Mouse (Mus musculus): ENCODE results near the gene Sh3gl3.

Gene Sh3gl3

DNA sequence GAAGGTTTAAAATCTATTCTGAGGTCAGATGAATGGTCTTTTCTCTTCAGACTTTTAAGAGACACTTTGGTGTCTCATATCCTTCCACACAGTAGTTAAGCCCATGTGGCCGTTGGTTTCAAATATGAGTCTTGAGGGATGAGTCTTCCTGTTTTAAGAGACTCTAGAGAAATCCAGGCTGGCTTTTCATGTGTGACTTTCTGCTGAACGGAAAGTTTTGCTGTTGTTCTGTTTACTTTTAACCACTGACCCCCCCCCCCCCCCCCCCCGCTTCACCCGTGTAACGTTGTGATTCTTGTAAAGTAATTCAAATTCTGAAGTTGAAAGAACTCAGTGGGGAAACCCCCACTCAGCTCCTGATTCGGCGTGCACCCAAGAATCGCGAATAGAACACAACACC lies 61.8 kb downstream of the Sh3gl3 start:
- peak; percentile 70 for DNase-seq (ENCODE audit: low read depth)

DNA sequence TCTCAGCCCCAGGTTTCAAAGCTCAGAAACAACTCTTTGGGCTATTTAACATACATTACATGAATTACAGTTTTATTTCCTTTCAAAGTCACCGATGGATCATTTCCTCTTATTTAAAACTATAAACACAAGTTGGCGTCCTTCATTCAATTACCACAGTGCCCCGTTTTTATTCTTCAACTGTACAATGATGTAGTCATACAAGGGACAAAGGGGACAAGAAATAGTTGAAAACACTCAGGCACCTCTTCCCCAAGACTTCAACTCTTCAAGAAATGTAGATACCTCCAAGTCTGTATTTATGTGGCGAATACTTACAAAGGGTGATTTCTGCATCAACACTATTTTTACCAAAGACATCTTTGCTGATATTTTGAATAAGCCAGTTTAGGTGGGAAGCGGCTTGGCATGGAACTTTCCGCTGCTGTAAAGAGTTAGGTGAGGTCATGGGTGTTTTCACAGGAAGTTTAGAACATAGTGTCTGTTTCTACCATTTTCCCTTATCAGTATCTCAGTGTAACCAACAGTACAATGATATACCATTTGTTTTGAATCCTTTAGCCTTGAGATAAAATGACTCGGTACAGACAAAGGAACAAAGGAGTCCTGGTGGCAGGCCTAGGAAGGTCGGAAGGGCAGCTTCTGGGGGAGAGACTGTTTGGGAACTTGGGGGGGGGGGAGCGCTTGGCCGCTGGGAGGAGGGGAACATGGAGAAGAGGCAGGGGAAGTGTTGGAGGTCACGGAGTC lies 62.7 kb downstream of the Sh3gl3 start:
- peak; percentile 73 for DNase-seq (ENCODE audit: low read depth)

DNA sequence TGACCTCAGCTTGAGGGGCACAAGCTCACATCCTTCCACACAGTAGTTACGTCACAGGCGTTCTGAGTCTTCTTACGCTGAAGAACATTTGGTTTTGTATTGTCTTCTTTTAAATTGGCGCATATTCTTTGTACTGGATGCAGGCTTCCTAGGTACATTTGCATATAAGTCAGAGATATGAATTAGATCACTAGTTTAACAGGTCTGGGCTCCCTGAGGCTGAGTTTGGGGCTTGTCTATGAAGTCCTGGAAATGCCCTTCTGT lies 63.2 kb downstream of the Sh3gl3 start:
- DNase-seq (ENCODE audit: low read depth) = no peak

DNA sequence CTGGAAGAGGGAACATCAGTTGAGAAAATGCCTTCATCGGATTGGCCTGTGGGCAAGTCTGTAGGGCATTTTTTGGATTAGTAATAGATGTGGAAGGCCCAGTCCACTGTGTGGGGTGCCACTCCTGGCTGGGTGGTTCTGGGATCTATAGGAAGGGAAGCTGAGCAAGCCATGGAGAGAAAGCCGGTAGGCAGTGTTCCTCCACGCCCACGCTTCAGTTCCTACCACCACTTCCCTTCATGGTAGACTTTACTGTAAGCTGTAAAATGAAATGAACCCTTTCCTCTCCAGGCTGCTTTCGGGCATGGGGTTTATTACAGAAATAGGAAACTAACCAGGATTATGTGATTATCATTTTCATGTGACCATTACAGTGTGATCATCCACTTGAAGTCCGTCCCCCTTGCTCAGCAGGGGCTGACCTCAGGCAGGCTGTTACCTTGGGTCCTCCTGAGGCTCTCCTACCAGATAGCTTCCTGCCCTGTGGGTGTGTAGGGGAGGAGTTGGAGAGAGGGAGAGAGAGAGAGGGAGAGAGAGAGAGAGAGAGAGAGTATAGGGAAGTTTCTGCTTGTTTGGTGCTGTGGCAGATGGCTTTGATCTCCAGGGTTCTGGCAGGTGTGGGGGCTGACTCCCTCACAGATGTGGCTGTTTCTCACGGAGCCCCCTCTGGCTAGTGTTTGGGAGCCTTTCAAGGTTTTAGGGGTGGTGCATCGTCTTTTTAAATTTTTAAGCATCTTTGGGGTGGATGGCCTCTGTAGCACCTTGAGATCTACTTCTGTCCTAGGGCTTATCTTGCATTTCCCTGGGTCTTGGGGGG lies 67.0 kb downstream of the Sh3gl3 start:
- peak; percentile 39 for DNase-seq (ENCODE audit: low read depth)

DNA sequence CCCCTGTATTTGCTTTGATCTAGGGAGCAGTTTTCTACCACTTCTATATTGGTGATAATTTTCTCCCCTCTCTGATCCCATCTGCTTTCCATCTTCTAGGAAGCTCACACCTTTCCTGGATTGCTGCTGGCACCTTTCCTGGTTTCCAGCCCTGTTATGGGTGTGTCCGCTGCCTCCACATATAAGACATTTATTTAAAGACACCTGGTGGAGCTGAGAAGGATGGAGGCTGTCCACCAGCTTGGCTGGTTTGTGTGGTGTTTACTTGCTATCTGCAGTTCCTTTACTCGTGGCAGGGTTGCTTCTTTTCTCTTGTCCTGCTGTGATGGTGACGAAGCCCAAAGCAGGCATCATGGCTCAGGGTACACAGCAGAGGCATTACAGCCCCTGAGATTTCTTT lies 71.1 kb downstream of the Sh3gl3 start:
- no peak for DNase-seq (ENCODE audit: low read depth)

DNA sequence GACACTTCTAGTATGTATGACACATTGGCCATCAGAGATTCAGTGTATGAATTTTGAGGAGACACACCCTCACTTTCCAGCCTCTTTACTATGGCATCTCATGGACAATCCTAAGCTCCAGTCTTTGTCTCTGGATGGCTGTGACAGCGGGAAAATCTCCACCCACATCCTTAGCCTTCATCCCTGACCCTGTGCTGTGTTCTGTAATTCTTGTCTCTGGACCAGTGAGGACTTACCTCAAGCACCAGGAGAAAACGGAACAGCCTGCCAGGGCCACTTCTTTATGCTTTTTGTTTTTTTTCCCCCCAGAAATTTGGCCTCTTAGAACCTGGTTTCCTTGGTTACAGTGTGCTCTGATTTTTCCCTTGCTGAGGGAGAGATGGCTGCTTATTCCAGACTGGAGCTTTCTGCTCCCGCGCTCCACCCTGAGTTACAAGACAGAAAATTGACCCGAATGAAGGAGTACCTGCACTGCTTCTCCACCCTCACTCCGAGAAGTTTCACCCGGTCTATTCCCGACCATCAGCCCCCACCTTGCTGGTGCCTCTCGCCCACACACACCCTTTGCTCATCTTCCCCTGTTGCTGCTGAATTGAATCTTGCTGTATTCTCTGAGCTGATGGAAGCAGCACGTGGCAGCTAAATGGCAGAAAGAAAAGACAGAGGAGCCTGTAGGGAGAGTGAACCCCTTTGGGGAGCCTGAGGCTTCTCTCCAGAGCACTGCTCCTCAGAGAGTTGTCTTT lies 75.5 kb downstream of the Sh3gl3 start:
- no peak for DNase-seq (ENCODE audit: low read depth)

DNA sequence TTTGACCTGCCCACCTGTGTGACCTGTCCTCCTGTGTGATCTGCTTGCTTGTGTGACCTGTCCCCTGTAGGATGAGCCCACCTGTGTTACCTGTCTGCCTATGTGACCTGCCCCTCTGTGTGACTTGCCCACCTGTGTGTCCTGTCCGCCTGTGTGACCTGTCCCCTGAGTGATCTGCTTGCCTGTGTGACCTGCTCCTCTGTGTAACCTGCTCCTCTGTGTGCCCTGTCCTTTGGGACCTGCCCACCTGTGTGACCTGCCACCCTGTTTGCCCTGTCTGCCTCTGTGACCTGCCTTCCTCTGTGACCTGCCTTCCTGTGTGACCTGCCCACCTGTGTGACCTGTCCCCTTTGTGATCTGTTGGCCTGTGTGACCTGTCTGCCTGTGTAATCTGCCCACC lies 79.7 kb downstream of the Sh3gl3 start:
- no peak for DNase-seq (ENCODE audit: low read depth)

DNA sequence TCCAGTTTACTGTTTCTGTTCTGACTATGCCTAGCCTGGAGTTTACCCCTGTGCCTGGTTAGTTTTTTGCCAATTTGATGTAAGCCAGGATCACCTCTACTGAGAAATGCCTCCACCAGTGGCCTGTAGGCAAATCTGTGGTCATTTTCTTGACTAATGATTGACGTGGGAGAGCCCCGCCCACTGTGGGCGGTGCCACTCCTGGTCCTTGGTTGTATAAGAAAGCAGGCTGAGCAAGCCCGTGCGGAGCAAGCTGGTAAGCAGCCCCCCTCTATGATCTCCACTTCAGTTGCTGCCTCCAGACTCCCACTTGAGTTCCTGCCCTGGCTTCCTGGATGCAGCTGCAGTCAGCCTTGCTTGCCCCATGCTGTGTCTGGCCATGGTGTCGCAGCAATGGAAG lies 83.3 kb downstream of the Sh3gl3 start:
- DNase-seq (ENCODE audit: low read depth) = no peak

DNA sequence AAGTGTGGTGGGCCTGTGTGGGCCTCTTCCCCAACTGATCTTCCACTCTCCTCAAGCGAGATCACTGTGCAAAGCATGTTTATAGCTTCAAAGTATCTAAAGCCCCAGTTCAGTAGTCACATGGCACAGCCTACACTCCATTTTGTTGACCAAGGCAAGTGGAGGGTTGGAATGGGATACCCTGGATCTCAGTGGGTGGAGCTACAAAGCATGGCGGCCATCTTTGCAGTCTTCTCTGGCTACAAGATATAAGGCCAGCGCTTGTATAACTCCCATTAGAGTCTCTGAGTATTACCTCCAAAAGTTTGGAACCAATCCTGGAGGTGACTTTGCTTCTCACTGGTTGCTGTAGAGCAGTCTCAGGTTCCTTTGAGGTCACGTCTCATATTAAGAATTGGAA lies 83.9 kb downstream of the Sh3gl3 start:
- no peak for DNase-seq (ENCODE audit: low read depth)

DNA sequence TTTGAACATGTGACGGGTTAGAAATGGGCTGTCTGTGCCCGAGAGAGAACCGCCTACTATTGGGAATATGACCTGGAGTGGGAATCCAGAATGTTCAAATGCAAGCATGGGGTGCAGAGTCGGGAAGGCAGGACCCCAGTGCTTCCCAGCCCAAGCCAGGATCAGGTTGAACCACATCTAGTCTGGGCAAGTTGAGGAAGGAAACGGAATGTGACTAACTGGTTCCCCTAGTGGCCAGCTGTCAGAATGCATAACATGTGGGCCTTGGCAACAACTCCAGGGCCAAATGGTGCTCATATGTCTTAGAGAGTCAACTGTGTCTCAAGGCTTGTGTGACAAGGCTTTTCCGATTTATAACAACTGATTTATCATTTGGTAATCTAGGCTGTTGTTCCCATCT lies 86.6 kb downstream of the Sh3gl3 start:
- peak; percentile 70 for DNase-seq (ENCODE audit: low read depth)

DNA sequence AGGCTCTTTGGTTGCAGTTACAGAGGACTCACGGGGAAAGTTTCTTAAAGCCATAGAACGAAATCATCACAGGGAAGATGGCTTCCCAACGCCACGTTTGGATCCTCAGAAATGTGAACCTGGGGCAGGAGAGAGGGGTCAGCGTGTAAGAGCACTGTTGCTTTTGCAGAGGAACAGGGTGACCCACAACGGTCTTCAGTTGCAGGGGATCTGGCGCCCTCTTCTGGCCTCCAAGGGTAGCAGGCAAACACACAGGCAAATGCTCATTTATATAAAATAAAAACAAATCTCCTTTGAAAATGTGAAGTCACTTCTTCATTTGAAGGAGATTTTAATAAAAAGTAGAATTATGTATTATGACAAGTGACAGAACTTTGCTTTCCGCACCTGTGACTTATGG lies 89.5 kb downstream of the Sh3gl3 start:
- DNase-seq (ENCODE audit: low read depth) = peak; percentile 75

DNA sequence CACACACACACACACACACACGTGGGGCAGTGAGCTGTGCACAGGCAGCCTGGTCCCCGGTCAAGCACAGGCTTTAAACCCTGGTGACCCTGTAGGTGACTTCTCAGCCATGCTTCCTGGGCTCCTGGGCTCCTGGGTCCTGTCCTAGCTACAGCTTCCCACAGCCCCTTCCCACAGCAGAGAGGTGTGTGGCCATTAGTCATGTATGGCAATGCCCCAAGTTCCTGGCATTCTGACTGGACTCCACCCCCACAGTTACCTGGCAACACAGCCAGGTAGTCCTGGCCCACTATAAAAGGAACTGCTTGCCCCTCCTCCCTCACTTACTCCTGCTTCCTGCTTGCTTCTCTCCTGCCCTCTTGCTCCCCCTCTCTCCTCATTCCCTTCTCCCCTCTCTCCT lies 90.5 kb downstream of the Sh3gl3 start:
- DNase-seq (ENCODE audit: low read depth) = no peak

DNA sequence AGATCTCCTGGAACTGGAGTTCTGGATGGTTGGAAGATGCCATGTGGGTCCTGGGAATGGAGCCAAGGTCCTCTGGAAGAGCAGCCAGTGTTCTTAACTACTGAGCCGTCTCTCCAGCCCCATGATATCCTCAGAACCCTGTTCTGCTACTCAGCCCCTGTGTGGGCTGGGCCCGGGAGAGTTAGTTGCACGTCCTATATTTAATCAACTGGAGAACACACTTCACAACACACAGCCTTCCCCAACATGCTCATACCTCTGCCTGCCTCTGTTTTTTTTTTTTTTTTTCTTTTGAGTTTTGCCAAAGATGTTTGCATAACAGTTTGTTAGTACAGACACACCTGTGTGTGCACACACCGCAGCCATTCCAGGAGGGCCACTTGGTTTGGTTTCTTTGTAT lies 91.7 kb downstream of the Sh3gl3 start:
- no peak for DNase-seq (ENCODE audit: low read depth)

DNA sequence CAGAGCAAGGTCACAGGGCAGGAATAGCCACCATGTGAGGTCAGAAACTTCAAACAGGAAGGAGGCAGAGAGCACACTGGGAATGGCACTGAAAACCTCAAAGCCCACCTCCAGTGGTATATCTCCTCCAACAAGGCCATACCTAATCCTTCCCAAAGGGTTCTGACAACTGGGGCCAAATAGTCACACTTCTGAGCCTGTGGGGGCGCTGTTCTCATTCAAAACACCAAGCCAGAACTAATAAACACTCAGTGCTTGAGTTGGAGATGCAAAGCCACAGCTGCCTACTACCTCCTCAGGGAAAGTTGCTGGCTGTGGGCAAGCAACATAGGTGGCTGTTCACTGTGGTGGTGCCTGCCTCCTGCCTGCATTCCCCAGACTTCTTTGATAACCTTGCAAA lies 96.3 kb downstream of the Sh3gl3 start:
- no peak for DNase-seq (ENCODE audit: low read depth)

DNA sequence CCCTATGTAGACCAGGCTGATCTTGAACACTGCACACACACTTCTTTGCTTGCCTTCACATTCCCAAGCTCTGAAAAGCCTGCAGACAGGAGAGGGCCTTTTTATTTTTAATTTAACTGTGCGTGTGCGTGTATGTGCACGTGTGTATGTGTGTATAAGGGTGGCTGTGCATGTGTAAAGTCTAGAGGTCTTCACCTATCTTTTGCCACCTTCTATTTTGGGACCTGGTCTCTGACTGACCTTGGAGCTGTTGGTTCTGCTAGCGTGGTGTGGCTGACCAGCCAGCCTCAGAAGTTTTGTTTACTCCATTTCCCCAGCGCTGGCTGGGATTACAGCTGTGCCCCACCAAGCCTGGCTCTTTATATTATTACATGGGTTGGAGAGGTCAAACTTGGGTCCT lies 98.1 kb downstream of the Sh3gl3 start:
- DNase-seq (ENCODE audit: low read depth) = no peak

DNA sequence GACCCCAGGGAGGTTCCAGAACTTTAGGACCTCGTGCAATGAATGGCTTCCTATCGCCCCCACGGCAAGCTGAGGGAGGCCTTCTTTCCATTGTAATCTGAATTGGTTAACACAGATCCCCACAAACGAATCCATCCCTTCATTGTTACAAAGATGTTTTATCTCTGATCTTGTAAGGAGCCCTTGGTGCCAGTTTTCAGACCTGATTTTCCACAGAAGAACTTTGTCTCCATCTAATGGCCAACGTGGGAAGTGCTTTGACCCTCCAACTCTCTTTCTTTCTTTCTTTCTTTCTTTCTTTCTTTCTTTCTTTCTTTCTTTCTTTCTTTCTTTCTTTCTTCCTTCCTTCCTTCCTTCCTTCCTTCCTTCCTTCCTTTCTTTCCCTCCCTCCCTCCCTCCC lies 99.2 kb downstream of the Sh3gl3 start:
- peak; percentile 55 for DNase-seq (ENCODE audit: low read depth)

DNA sequence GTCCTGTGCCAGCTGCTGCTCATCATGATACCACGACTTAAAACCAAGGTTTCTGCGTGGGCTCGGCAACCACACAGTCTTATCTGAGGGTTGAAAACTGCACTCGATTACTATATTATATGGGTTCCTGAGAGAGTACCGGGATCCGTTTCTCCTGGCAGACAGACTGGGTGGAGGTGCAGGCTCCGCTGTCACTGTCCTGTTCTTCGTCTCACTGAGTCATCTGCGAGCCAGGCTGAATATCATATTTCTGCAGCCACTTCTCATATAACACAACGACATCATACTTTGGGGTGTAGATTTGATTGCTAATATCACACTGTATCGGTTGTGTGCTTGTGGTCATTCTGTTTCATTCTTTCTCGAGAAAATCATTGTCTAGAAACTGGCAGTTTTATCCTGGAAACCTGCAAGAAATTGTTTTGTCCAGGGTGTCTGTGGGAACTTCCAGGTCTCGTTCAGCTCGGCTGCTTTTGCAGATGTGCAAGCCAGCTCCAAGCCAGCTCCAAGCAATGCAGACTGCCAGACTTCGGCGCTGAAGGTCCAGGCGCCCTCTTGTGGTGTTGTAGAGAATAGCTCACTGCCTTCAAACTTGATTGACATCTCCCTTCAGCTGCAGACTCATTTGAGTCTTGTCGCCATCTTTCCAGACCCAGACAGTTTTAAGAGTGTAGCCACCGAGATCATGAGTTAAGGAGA lies 100.5 kb downstream of the Sh3gl3 start:
- DNase-seq (ENCODE audit: low read depth) = peak; percentile 53

DNA sequence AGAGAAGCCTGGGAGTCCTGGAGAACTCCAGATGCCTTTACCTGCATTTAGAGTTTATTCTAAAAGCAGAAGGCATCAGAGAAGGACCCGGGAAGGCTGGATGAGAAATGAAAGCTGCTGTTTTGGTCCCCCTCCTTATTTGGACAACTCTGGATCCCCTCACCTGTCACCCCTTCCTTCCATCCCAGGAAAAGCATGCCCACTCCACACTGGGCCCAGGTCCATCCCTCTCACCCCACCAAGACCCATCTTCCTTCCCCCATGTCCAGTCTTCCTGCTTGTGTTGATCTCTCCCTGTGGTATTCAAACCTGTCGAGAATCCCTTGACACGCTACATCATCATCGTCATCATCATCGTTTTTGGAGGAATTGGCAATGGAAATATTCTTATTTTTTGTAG lies 101.3 kb downstream of the Sh3gl3 start:
- no peak for DNase-seq (ENCODE audit: low read depth)

DNA sequence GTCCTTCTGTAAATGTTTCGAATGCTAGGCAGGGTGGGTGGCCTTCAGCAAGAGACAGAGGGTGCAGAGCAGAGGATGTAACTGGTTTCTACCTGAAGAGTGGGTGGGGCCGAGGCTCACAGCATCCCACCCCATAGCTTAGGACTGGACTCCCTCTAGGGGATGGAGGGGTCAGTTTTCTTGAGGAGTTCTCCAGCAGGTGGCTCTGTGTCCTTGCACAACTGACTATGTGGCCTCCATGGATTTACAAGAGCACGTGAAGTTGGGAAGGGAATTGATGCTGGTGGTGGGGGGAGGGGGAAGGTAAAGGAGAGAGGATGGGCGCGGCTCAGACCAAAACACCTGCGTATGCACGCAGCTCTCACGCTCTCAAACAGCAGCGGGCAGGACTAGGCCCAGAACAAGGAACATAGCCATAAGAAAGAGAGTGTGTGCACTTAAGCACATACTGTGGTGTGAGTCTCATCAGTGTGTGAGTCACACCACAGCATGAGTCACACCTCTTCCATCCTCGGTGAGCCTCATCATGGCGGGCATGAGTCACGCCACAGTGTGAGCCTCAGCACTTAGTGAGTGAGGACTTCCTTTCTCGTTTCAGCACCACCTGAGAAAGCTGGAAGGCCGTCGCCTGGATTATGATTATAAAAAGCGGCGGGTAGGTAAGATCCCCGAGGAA lies 102.0 kb downstream of the Sh3gl3 start:
- DNase-seq (ENCODE audit: low read depth) = no peak

DNA sequence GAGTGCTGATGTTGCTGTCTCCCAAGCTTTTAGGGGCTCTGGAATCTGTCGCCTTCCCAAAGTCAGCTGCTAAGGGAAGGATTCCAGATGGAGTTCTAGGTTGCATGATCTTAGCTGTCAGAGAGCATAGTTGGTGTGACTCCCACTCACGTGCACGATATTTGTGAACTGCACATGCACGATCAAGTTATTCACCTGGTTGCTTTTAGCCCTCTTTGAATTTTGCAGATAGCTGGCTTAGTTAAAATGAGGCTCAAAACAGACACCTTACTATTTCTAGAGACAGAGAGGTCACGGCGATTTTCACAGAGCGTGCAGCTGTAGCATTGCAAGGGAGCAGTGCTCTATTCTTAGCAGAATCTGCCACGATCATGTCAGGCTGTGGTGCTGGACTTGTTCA lies 108.4 kb downstream of the Sh3gl3 start:
- no peak for DNase-seq (ENCODE audit: low read depth)

DNA sequence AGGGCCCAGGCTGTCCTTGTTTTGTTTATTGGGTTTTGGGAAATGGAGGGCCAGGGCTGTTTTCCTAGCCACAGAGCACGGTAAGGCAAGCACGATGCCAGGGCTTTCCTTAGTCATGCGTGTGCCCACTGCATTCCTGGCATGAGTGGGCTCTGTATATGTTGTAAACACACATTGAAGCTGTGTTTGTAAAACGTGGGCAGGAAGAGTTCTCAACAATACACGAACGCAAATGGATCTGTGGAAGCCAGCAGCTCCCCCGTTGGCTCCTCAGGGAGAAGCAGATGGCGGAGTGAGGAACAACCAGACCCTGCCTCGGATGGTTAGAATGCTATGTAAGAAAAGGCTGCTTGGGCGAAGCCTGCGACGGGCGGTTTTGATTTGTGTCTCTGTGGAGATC lies 108.8 kb downstream of the Sh3gl3 start:
- DNase-seq (ENCODE audit: low read depth) = no peak

DNA sequence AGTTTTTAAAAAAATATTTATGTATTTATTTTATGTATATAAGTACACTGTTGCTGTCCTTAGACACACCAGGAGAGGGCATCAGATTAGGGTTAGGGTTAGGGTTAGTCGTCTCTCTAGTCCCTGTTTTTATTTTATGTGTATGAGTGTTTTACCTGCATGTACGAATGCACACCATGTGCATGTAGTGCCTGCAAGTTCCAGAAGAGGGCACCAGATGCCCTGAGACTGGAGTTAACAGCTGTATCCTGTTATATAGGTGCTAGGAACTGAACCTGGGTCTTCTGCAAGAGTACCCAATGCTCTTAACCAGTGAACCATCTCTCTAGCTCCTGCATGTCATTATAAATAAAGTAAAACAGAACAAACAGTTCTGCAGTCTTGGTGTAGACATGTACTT lies 113.6 kb downstream of the Sh3gl3 start:
- DNase-seq (ENCODE audit: low read depth) = peak; percentile 3
